Mouse (Mus musculus): ENCODE data around the gene Slc5a5.

- no peak for TF ChIP-seq USF1 (IDR thresholded peaks at IDR 0.05; ENCODE audit: low read depth)
- no peak for TF ChIP-seq CEBPB (IDR thresholded peaks at IDR 0.05; ENCODE audit: low read depth)
- TF ChIP-seq CTCF (IDR thresholded peaks at IDR 0.05; ENCODE audit: control insufficient read depth, insufficient read depth, insufficient read length), result peak; percentile 8
- no peak for TF ChIP-seq MYOD1 (IDR thresholded peaks at IDR 0.05; ENCODE audit: control insufficient read depth, insufficient read length, low read depth)
- no peak for TF ChIP-seq MAX (IDR thresholded peaks at IDR 0.05)
- no peak for TF ChIP-seq MYOG (IDR thresholded peaks at IDR 0.05; ENCODE audit: control insufficient read depth, extremely low read depth, insufficient read length)
- TF ChIP-seq FOSL1 (IDR thresholded peaks at IDR 0.05; ENCODE audit: insufficient read depth, low read length, poor library complexity, severe bottlenecking), result no peak
Measured at GRCm38 (mm10) chr8:70846371-70847154, 46.0 kb downstream of the Slc5a5 start.
